In the genomic region with DNA sequence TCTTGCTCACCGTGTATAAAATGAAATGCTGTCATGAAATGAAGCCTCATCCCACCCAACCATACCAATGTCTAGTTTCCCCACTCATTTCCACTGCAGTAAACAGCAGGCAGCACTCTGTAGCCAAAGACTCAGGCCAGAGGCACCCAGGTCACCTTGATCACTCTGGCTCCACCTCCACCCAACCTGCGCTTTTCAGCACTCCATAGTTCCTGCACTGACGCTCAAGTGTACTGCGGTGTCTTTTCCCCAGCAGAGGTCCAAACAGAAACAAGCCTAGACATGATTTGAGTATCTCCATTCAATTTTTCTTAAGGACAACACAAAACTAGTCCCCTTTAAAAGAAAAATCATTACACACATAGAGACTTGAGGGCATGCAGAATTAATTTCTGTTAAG, we compare ENCODE assay signal across 26 mouse cellular contexts.
"Had no signal": no experiment of that assay in that cellular context is flagged by ENCODE, and none has a peak within 500 bp of the region (broad histone marks: within the 10 kb centered on the region; RNA-seq: fewer than 3 reads in every experiment).

No protein-coding gene starts in this region.

- H3K27ac ChIP-seq: gastrocnemius, adult 2 months; heart, embryonic 10.5 days; hindbrain, embryonic 13.5 days; hindbrain, embryonic 15.5 days; hindbrain, postnatal 0 days; limb, embryonic 10.5 days; limb, embryonic 12.5 days; liver, embryonic 13.5 days; liver, embryonic 15.5 days had no signal

- ATAC-seq: hindbrain, postnatal 0 days; intestine, embryonic 16.5 days; liver, postnatal 0 days had no signal

- H3K9ac ChIP-seq: heart, embryonic 12.5 days; hindbrain, embryonic 13.5 days; hindbrain, embryonic 15.5 days; limb, embryonic 12.5 days; liver, embryonic 13.5 days; liver, embryonic 15.5 days; liver, postnatal 0 days had no signal

- DNase-seq: gastrocnemius, adult 2 months; gastrocnemius, postnatal 10 days; gastrocnemius, postnatal 25 days; heart, adult 18-20 months; heart, postnatal 10 days; heart, postnatal 4 days; kidney, adult 11 months; kidney, adult 2 months; kidney, adult 9 months; kidney, postnatal 10 days; kidney, postnatal 25 days; layer of hippocampus, adult 9-11 months; layer of hippocampus, postnatal 36 days; liver; liver, embryonic 13.5 days; liver, postnatal 0 days had no signal

- H3K4me2 ChIP-seq: heart, embryonic 12.5 days; hindbrain, embryonic 13.5 days; hindbrain, embryonic 15.5 days; limb, embryonic 12.5 days; liver, embryonic 11.5 days; liver, embryonic 13.5 days; liver, embryonic 15.5 days had no signal

- H3K4me1 ChIP-seq: heart, embryonic 10.5 days; heart, embryonic 12.5 days; hindbrain, embryonic 13.5 days; hindbrain, embryonic 15.5 days; limb, embryonic 10.5 days; limb, embryonic 12.5 days; liver, embryonic 13.5 days; liver, embryonic 15.5 days had no signal

- H3K27me3 ChIP-seq: heart, embryonic 12.5 days; hindbrain, embryonic 13.5 days; hindbrain, embryonic 15.5 days; limb, embryonic 12.5 days; liver, embryonic 13.5 days; liver, embryonic 15.5 days had no signal

- H3K4me3 ChIP-seq: gastrocnemius, adult 2 months; heart, embryonic 10.5 days; heart, embryonic 12.5 days; hindbrain, embryonic 13.5 days; hindbrain, embryonic 15.5 days; limb, embryonic 10.5 days; limb, embryonic 12.5 days; liver, embryonic 13.5 days; liver, embryonic 15.5 days had no signal

- H3K9me3 ChIP-seq: heart, embryonic 10.5 days; hindbrain, embryonic 15.5 days; limb, embryonic 10.5 days; liver, embryonic 15.5 days had no signal
